Mouse (Mus musculus) bone marrow, adult 2 months (tissue): Measurements from ENCODE around the gene Mettl9. TPM values are rescaled to one million over a fixed set of nuclear protein-coding genes. Genes with fewer than 3 reads are reported as not detected.
A peak's percentile ranks its signal among the peaks of the same experiment; 100 is the strongest.

ENCODE experiments used
- H3K27ac ChIP-seq: fragments of 200-500 bp; 2 replicates; pipeline ENCODE4 v1.5.1; 2012; ENCODE audit warnings: low read depth, mild to moderate bottlenecking, control low read depth, inconsistent platforms, low read length; ENCODE audit not compliant: control insufficient read depth, poor library complexity, insufficient read depth
- H3K4me1 ChIP-seq: fragments of 200-500 bp; 2 replicates; pipeline ENCODE4 v1.6.1; 2011; ENCODE audit warnings: low read length; ENCODE audit not compliant: control insufficient read depth, insufficient read depth
- H3K4me3 ChIP-seq: fragments of 200-500 bp; replicated peaks from 2 replicates; pipeline ENCODE3; 2011; ENCODE audit warnings: mild to moderate bottlenecking, low read depth, low read length, control low read depth; ENCODE audit not compliant: control insufficient read depth
- CTCF ChIP-seq: fragments of 200-500 bp; IDR thresholded peaks from 2 replicates; pipeline ENCODE4 v1.5.1; 2011; ENCODE audit warnings: low read length, control low read depth; ENCODE audit not compliant: control insufficient read depth, insufficient read depth
- POLR2A ChIP-seq: fragments of 200-500 bp; IDR thresholded peaks from 2 replicates; pipeline ENCODE4 v1.6.1; 2011; ENCODE audit warnings: low read depth, mild to moderate bottlenecking, control low read depth, low read length, borderline replicate concordance; ENCODE audit not compliant: control insufficient read depth
- WGBS: fragments of 180-500 bp; shearing (Covaris S2); methylation state at CpG from one replicate; pipeline ENCODE4 v1.1.7; 2018; 5-methylcytosine and 5-hydroxymethylcytosine counted together
- polyA plus RNA-seq: library from polyadenylated mRNA; stranded (reverse); fragments of >200 nt; gene quantifications from 2 replicates; pipeline ENCODE4 v1.2.4, GENCODE M21; 2011; ENCODE audit warnings: low replicate concordance; ENCODE audit not compliant: missing spikeins, insufficient read depth, insufficient read length

The Mettl9 gene
- polyA plus RNA-seq, 1 experiment = 48.1 TPM

- TF ChIP-seq POLR2A (no peak), CTCF (no peak)
- under 1% methylated on average over 24 of the region's 24 CpGs for WGBS
- Histone ChIP-seq H3K27ac (peak overlapping the region; percentile 91), H3K4me1 (no peaks in the 10 kb centered on the region; the same call in 1 of the 2 replicates), H3K4me3 (peak overlapping the region; percentile 79)
Observed at GRCm38 (mm10) chr7:121035161-121035721, 996 bp downstream of the Mettl9 start.

GRCm38 (mm10) chr7:121040595-121040994 lies 6.3 kb downstream of the Mettl9 start:
- no peak overlapping the region for H3K4me3 ChIP-seq
- WGBS = 51% methylated on average over 4 of the region's 4 CpGs
- no peak for TF ChIP-seq POLR2A
- TF ChIP-seq CTCF = no peak
- H3K27ac ChIP-seq = no peak overlapping the region
- H3K4me1 ChIP-seq = no peaks in the 10 kb centered on the region; the same call in 1 of the 2 replicates

- H3K4me1 ChIP-seq = no peaks in the 10 kb centered on the region; the same call in 1 of the 2 replicates
- no peak for TF ChIP-seq CTCF
- no peak for TF ChIP-seq POLR2A
- 59% methylated on average over 1 of the region's 1 CpGs for WGBS
- H3K27ac ChIP-seq = no peak overlapping the region
- no peak overlapping the region for H3K4me3 ChIP-seq
Observed at GRCm38 (mm10) chr7:121041989-121042388, 7.7 kb downstream of the Mettl9 start.

- TF ChIP-seq POLR2A (no peak), CTCF (no peak)
- H3K27ac ChIP-seq = peak overlapping the region; percentile 35; the same call in 1 of the 2 replicates
- 69% methylated on average over 3 of the region's 3 CpGs for WGBS
- H3K4me1 ChIP-seq = no peaks in the 10 kb centered on the region; the same call in 1 of the 2 replicates
- no peak overlapping the region for H3K4me3 ChIP-seq
Observed at GRCm38 (mm10) chr7:121043004-121043403, 8.8 kb downstream of the Mettl9 start.

GRCm38 (mm10) chr7:121043510-121043909 lies 9.3 kb downstream of the Mettl9 start:
- no peak overlapping the region; the same call in 1 of the 2 replicates for H3K27ac ChIP-seq
- WGBS = 23% methylated on average over 1 of the region's 1 CpGs
- H3K4me1 ChIP-seq = no peaks in the 10 kb centered on the region; the same call in 1 of the 2 replicates
- TF ChIP-seq CTCF = no peak
- TF ChIP-seq POLR2A = no peak
- no peak overlapping the region for H3K4me3 ChIP-seq

- Histone ChIP-seq H3K4me1 (no peaks in the 10 kb centered on the region; the same call in 1 of the 2 replicates), H3K27ac (no peak overlapping the region)
Observed at GRCm38 (mm10) chr7:121044251-121044650, 10.0 kb downstream of the Mettl9 start.

GRCm38 (mm10) chr7:121045671-121046453 lies 11.6 kb downstream of the Mettl9 start:
- no peak overlapping the region for H3K27ac ChIP-seq
- WGBS = 63% methylated on average over 6 of the region's 6 CpGs
- no peak overlapping the region for H3K4me3 ChIP-seq
- TF ChIP-seq POLR2A (no peak), CTCF (no peak)
- H3K4me1 ChIP-seq = no peaks in the 10 kb centered on the region; the same call in 1 of the 2 replicates

More at GRCm38 (mm10) chr7:121044251-121044650, 10.0 kb downstream of the Mettl9 start:
- H3K4me3 ChIP-seq = no peak overlapping the region
- 61% methylated on average over 1 of the region's 1 CpGs for WGBS
- TF ChIP-seq CTCF (no peak), POLR2A (no peak)

GRCm38 (mm10) chr7:121047624-121048023 lies 13.4 kb downstream of the Mettl9 start:
- H3K27ac ChIP-seq = no peak overlapping the region
- WGBS = 74% methylated on average over 2 of the region's 2 CpGs

More at GRCm38 (mm10) chr7:121047624-121048023, 13.4 kb downstream of the Mettl9 start:
- TF ChIP-seq CTCF (no peak), POLR2A (no peak)
- no peaks in the 10 kb centered on the region; the same call in 1 of the 2 replicates for H3K4me1 ChIP-seq
- no peak overlapping the region for H3K4me3 ChIP-seq
